In the genomic region with DNA sequence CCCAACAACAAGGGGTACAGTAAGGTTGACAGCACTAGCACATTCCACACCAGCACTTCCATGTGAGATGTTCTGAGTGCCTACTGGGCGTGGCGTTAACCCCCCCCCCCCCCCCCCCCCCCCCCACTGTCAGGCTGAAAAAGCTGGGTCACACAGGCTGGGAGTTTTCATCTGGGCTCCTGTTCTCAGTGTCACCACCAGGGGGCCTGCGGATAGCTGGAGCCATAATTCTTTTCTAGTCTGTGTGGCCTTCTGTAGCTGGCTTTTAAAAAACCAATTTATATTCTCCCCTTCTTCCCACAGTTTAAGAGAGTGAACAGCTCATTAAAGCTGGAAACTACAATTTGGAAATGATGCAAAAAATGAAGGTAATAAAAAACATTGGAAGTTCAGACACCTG, we compare ENCODE assay signal across 9 mouse cellular contexts.
DNase-seq lines count a peak whose midpoint lies in the region; ATAC-seq and TF ChIP-seq lines count a peak whose summit lies in the region.
"Had no signal": no experiment of that assay in that cellular context is flagged by ENCODE, and none has a peak within 500 bp of the region (broad histone marks: within the 10 kb centered on the region; RNA-seq: fewer than 3 reads in every experiment).

No protein-coding gene starts in this region.

- H3K27me3 ChIP-seq in kidney, embryonic 15.5 days, result no peaks in the 10 kb centered on the region
- H3K27me3 ChIP-seq in ES-Bruce4 (ENCODE audit: control insufficient read depth, insufficient read depth, low read length, poor library complexity, severe bottlenecking), result no peaks in the 10 kb centered on the region
- no peaks in the 10 kb centered on the region for H3K27me3 ChIP-seq in embryonic facial prominence, embryonic 11.5 days (ENCODE audit: control insufficient read depth, insufficient read depth, low read length)
- no peaks in the 10 kb centered on the region for H3K27me3 ChIP-seq in neural tube, embryonic 11.5 days (ENCODE audit: control insufficient read depth, insufficient read depth, low read length)
- H3K27me3 ChIP-seq: embryonic facial prominence, embryonic 15.5 days had no signal

- no peak for TF ChIP-seq EP300 in ES-Bruce4 (IDR thresholded peaks at IDR 0.05; ENCODE audit: insufficient read depth, low read depth, low read length)

- WGBS in kidney, embryonic 15.5 days, result 6% methylated on average over 3 of the region's 3 CpGs
- 7% methylated on average over 3 of the region's 3 CpGs for WGBS in embryonic facial prominence, embryonic 11.5 days
- WGBS in neural tube, embryonic 11.5 days, result 8% methylated on average over 3 of the region's 3 CpGs

- peak; percentile 55 for DNase-seq in kidney, adult 18-20 months
- DNase-seq in adrenal gland, postnatal 4 days (ENCODE audit: low spot score in 2 of 2), result peak; percentile 12 to 28
- DNase-seq in embryonic facial prominence, embryonic 11.5 days (ENCODE audit: low spot score), result peak; percentile 64
- peak; percentile 26 to 57 for DNase-seq in layer of hippocampus, postnatal 14 days (ENCODE audit: low spot score in 2 of 2)
- peak; percentile 47 for DNase-seq in neural tube, embryonic 11.5 days (ENCODE audit: low spot score)

- no peak overlapping the region for H3K4me2 ChIP-seq in kidney, embryonic 15.5 days
- no peak overlapping the region for H3K4me2 ChIP-seq in embryonic facial prominence, embryonic 11.5 days (ENCODE audit: low read depth, low read length)
- no peak overlapping the region for H3K4me2 ChIP-seq in neural tube, embryonic 11.5 days (ENCODE audit: low read depth)
- H3K4me2 ChIP-seq: embryonic facial prominence, embryonic 15.5 days had no signal

- no peaks in the 10 kb centered on the region for H3K9me3 ChIP-seq in kidney, embryonic 15.5 days (replicated peaks)
- H3K9me3 ChIP-seq in ES-Bruce4 (replicated peaks; ENCODE audit: control insufficient read depth, insufficient read depth, low read length, poor library complexity, severe bottlenecking), result no peaks in the 10 kb centered on the region
- no peaks in the 10 kb centered on the region for H3K9me3 ChIP-seq in embryonic facial prominence, embryonic 11.5 days (replicated peaks; ENCODE audit: control insufficient read depth, low read length)
- no peaks in the 10 kb centered on the region for H3K9me3 ChIP-seq in neural tube, embryonic 11.5 days (ENCODE audit: control insufficient read depth, low read length)
- H3K9me3 ChIP-seq: embryonic facial prominence, embryonic 15.5 days had no signal

- H3K27ac ChIP-seq in kidney, embryonic 15.5 days, result no peak overlapping the region
- no peak overlapping the region for H3K27ac ChIP-seq in ES-Bruce4 (ENCODE audit: insufficient read depth, low read length)
- H3K27ac ChIP-seq in embryonic facial prominence, embryonic 11.5 days (replicated peaks; ENCODE audit: low read depth, low read length), result no peak overlapping the region
- H3K27ac ChIP-seq in neural tube, embryonic 11.5 days (ENCODE audit: low read depth, low read length), result no peak overlapping the region
- H3K27ac ChIP-seq: embryonic facial prominence, embryonic 15.5 days had no signal

- TF ChIP-seq POLR2A in ES-Bruce4 (IDR thresholded peaks at IDR 0.05; ENCODE audit: insufficient read depth, low read length), result no peak

- H3K36me3 ChIP-seq in kidney, embryonic 15.5 days, result no peaks in the 10 kb centered on the region
- H3K36me3 ChIP-seq in ES-Bruce4 (ENCODE audit: control insufficient read depth, insufficient read depth, low read length, poor library complexity, severe bottlenecking), result no peaks in the 10 kb centered on the region
- no peaks in the 10 kb centered on the region; the same call in 1 of the 2 replicates for H3K36me3 ChIP-seq in embryonic facial prominence, embryonic 11.5 days (replicated peaks; ENCODE audit: control insufficient read depth, insufficient read depth, low read depth, low read length)
- H3K36me3 ChIP-seq in neural tube, embryonic 11.5 days (ENCODE audit: control insufficient read depth, insufficient read depth, low read length), result no peaks in the 10 kb centered on the region

- no peak overlapping the region for H3K4me3 ChIP-seq in kidney, embryonic 15.5 days (replicated peaks)
- no peak overlapping the region for H3K4me3 ChIP-seq in ES-Bruce4 (ENCODE audit: low read depth, low read length)
- no peak overlapping the region for H3K4me3 ChIP-seq in embryonic facial prominence, embryonic 11.5 days (ENCODE audit: low read depth, low read length)
- no peak overlapping the region for H3K4me3 ChIP-seq in neural tube, embryonic 11.5 days (ENCODE audit: low read depth, low read length)
- H3K4me3 ChIP-seq: embryonic facial prominence, embryonic 15.5 days had no signal

- TF ChIP-seq CTCF in ES-Bruce4 (IDR thresholded peaks at IDR 0.05; ENCODE audit: low read depth, low read length), result peak; percentile 50

- no peaks in the 10 kb centered on the region for H3K4me1 ChIP-seq in kidney, embryonic 15.5 days
- no peaks in the 10 kb centered on the region for H3K4me1 ChIP-seq in ES-Bruce4 (ENCODE audit: control insufficient read depth, insufficient read depth, low read length)
- H3K4me1 ChIP-seq in embryonic facial prominence, embryonic 11.5 days (ENCODE audit: control insufficient read depth, insufficient read depth, low read length), result no peaks in the 10 kb centered on the region
- no peaks in the 10 kb centered on the region for H3K4me1 ChIP-seq in neural tube, embryonic 11.5 days (ENCODE audit: control insufficient read depth, insufficient read depth, low read length)
- H3K4me1 ChIP-seq: embryonic facial prominence, embryonic 15.5 days had no signal

- H3K9ac ChIP-seq in kidney, embryonic 15.5 days, result no peak overlapping the region
- H3K9ac ChIP-seq in ES-Bruce4 (ENCODE audit: low read depth, poor library complexity, severe bottlenecking), result no peak overlapping the region
- no peak overlapping the region for H3K9ac ChIP-seq in embryonic facial prominence, embryonic 11.5 days (replicated peaks; ENCODE audit: low read length)
- H3K9ac ChIP-seq in neural tube, embryonic 11.5 days (ENCODE audit: low read length), result no peak overlapping the region
- H3K9ac ChIP-seq: embryonic facial prominence, embryonic 15.5 days had no signal

- ATAC-seq in kidney, embryonic 15.5 days (replicated peaks; ENCODE audit: low FRiP score), result no peak
- ATAC-seq in embryonic facial prominence, embryonic 11.5 days (replicated peaks; ENCODE audit: insufficient number of reproducible peaks, low FRiP score, low TSS enrichment, low read depth), result no peak; the same call in 1 of the 2 replicates
- no peak for ATAC-seq in neural tube, embryonic 11.5 days (ENCODE audit: insufficient read depth, low FRiP score, low TSS enrichment)
- ATAC-seq in megakaryocyte-erythroid progenitor cell, adult 5-6 weeks (replicated peaks; ENCODE audit: low FRiP score, low TSS enrichment, poor library complexity, severe bottlenecking), result no peak
